Mouse (Mus musculus) testis, adult 2 months (tissue): ENCODE results near the gene Trmt112.

ENCODE experiments used
- CTCF ChIP-seq: fragments of 200-500 bp; IDR thresholded peaks from 2 replicates; pipeline ENCODE4 v1.5.1; 2012; ENCODE audit warnings: low read depth, mild to moderate bottlenecking, inconsistent platforms, low read length, moderate library complexity; ENCODE audit not compliant: control insufficient read depth, insufficient read depth, insufficient replicate concordance
- POLR2A ChIP-seq: fragments of 200-500 bp; IDR thresholded peaks from 2 replicates; pipeline ENCODE4 v1.6.1; 2012; ENCODE audit warnings: low read depth, mild to moderate bottlenecking, inconsistent platforms, low read length, moderate library complexity; ENCODE audit not compliant: control insufficient read depth

GRCm38 (mm10) chr19:6909507-6910289, at the start of gene Trmt112, which contains the start of gene Prdx5:
- TF ChIP-seq CTCF (no peak), POLR2A (peak; percentile 59)
